Mouse (Mus musculus) neural tube, embryonic 11.5 days (tissue): Measurements from ENCODE around the gene Fkbp2. TPM values are rescaled to one million over a fixed set of nuclear protein-coding genes. Genes with fewer than 3 reads are reported as not detected.

Experiments used
- ATAC-seq: fragments of 200-750 bp; cut with Nextera tagmentation; 2 replicates; pipeline ENCODE4 v1.8.0; 2017; ENCODE audit warnings: moderate number of reproducible peaks, mild to moderate bottlenecking, moderate TSS enrichment, moderate library complexity; ENCODE audit not compliant: insufficient read depth, low FRiP score, low TSS enrichment
- DNase-seq: peaks from one replicate; pipeline ENCODE4 v3.0.0-alpha.2; 2015; ENCODE audit warnings: low spot score
- H3K27ac ChIP-seq: fragments of 300-500 bp; sonication (generic); 2 replicates; pipeline ENCODE4 v1.5.1; 2014; ENCODE audit warnings: low read depth, mild to moderate bottlenecking, low read length
- H3K27me3 ChIP-seq: fragments of 300-500 bp; sonication (generic); 2 replicates; pipeline ENCODE4 v1.6.1; 2014; ENCODE audit warnings: mild to moderate bottlenecking, low read length, mixed read lengths; ENCODE audit not compliant: control insufficient read depth, insufficient read depth
- H3K36me3 ChIP-seq: fragments of 300-500 bp; sonication (generic); 2 replicates; pipeline ENCODE4 v1.6.1; 2014; ENCODE audit warnings: mild to moderate bottlenecking, low read length, moderate library complexity, mixed read lengths; ENCODE audit not compliant: control insufficient read depth, insufficient read depth
- H3K4me1 ChIP-seq: fragments of 300-500 bp; sonication (generic); 2 replicates; pipeline ENCODE4 v1.6.1; 2014; ENCODE audit warnings: low read length, mixed read lengths; ENCODE audit not compliant: control insufficient read depth, insufficient read depth
- H3K4me2 ChIP-seq: fragments of 300-500 bp; sonication (generic); 2 replicates; pipeline ENCODE4 v1.6.1; 2014; ENCODE audit warnings: low read depth, mild to moderate bottlenecking, moderate library complexity
- H3K4me3 ChIP-seq: fragments of 300-500 bp; sonication (generic); 2 replicates; pipeline ENCODE4 v1.5.1; 2014; ENCODE audit warnings: low read depth, low read length
- H3K9ac ChIP-seq: fragments of 300-500 bp; sonication (generic); 2 replicates; pipeline ENCODE4 v1.6.1; 2014; ENCODE audit warnings: mild to moderate bottlenecking, low read length
- H3K9me3 ChIP-seq: fragments of 300-500 bp; sonication (generic); 2 replicates; pipeline ENCODE4 v1.6.1; 2016; ENCODE audit warnings: low read length; ENCODE audit not compliant: control insufficient read depth
- WGBS: fragments of 180-500 bp; shearing (Covaris S2); extraction: QIAGEN DNeasy Blood & Tissue Kit; methylation state at CpG from one replicate; pipeline ENCODE4 v1.1.7; 2014; 5-methylcytosine and 5-hydroxymethylcytosine counted together
- polyA plus RNA-seq: library from polyadenylated mRNA; unstranded; fragments of >200 nt; fragmentation: Nextera tagmentation; extraction: Ambion mirVana; gene quantifications from 2 replicates; pipeline ENCODE4 v1.2.1, GENCODE M21; 2014

Fkbp2 gene
- polyA plus RNA-seq, 1 experiment from 2014 or later, result 86.5 TPM

DNA sequence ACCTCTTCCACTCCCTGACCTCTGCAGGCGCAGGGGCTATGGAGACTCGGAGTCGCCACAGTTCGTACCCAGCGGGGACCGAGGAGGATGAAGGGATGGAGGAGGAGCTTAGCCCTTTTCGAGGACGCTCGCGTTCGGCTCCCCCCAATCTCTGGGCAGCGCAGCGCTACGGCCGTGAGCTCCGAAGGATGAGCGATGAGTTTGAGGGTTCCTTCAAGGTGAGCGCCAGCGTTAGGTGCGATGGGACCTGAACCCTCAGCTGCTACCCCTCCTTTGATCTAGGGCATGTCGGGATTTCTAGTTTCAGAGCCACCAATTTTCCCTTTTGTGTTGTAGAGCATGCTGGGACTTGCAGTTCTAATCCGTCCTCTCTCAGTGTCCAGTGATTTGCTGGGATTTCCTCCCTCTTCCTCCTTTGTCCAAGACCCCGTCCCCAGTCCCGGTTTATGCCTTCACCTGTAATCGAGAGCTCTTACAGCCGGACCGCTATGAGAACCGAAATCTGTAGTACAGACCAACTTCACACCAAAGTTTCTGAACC, 29.6 kb downstream of the Fkbp2 start:
- Histone ChIP-seq H3K9ac (peak overlapping the region; percentile 86), H3K27me3 (no peaks in the 10 kb centered on the region), H3K9me3 (no peaks in the 10 kb centered on the region), H3K4me1 (peaks cover 10% of the 10 kb centered on the region), H3K27ac (peak overlapping the region; percentile 97), H3K4me3 (peak overlapping the region; percentile 63), H3K36me3 (no peaks in the 10 kb centered on the region), H3K4me2 (peak overlapping the region; percentile 81)
- ATAC-seq, result peak; percentile 61
- WGBS, result 0% methylated on average over 28 of the region's 28 CpGs
- peak; percentile 72 for DNase-seq

DNA sequence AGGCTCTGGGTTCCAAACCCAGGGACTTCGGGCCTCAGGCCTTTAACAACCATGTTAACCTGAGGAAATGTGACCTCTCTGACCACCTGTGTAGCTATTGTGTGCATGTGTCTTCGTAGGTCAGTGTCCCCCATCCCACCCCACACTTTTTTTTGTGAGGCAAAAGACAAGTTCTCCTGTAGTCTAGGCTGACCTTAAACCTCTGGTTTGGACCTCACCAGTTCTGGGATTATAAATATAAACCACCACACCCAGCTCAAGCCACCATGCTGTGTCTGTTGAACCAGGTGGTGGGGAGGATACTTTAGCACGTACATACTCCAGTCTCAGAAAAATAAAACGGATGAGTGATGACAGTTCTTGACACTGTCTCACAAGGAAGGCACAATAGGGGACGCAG, 30.4 kb downstream of the Fkbp2 start:
- no peak for DNase-seq
- Histone ChIP-seq H3K27ac (peak overlapping the region; percentile 97; the same call in 1 of the 2 replicates), H3K27me3 (no peaks in the 10 kb centered on the region), H3K9me3 (no peaks in the 10 kb centered on the region), H3K4me3 (peak overlapping the region; percentile 63), H3K9ac (peak overlapping the region; percentile 86), H3K4me2 (peak overlapping the region; percentile 81), H3K36me3 (no peaks in the 10 kb centered on the region), H3K4me1 (peaks cover 10% of the 10 kb centered on the region)
- WGBS, result 54% methylated on average over 5 of the region's 5 CpGs
- no peak for ATAC-seq

DNA sequence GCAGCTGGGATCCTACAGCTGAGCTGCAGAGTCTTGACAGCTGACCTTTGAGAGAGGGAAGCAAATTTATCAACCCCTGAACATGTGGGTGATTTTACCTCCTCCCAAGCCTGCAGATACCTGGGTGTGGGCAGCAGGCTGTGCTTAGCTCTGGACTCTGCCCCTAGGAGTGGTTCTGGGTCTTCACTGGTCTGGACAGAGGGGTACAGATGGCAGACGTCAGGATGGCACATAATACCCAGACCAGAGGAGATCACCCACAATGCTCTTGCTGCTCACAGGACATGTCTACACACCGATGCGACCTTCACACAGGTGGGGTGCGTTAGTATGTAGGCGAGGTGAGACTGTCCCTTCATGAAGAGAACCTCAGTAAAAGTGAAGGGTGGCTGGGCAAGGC, 30.8 kb downstream of the Fkbp2 start:
- H3K36me3 ChIP-seq, result no peaks in the 10 kb centered on the region
- no peak overlapping the region for H3K9ac ChIP-seq
- H3K27me3 ChIP-seq, result no peaks in the 10 kb centered on the region
- DNase-seq, result no peak
- no peak overlapping the region for H3K4me3 ChIP-seq
- no peak overlapping the region for H3K4me2 ChIP-seq
- no peak overlapping the region for H3K27ac ChIP-seq
- WGBS, result 88% methylated on average over 5 of the region's 5 CpGs
- H3K4me1 ChIP-seq, result peaks cover 10% of the 10 kb centered on the region
- no peaks in the 10 kb centered on the region for H3K9me3 ChIP-seq
- no peak for ATAC-seq

DNA sequence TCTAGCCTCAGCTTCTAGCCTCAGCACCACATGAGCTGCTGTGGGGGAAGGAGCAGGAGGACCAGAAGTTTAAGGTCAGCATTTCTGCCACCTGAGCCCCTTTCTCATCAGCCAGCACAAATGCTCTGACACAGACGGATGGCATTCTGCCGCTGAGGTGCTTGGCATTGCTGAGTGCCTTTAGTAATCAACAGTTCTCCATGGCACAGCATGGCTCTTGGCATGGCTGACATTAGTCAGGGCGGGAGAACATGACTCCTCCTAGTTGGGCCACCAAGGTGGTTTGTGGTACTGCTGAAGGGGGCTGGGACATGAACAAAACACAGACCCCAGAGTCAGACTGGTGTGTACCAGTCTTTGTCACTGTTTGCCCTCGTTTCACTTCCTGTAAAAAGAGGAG, 32.1 kb downstream of the Fkbp2 start:
- Histone ChIP-seq H3K27me3 (no peaks in the 10 kb centered on the region), H3K4me2 (no peak overlapping the region), H3K4me1 (peaks cover 10% of the 10 kb centered on the region), H3K9me3 (no peaks in the 10 kb centered on the region), H3K36me3 (no peaks in the 10 kb centered on the region), H3K9ac (no peak overlapping the region), H3K27ac (no peak overlapping the region), H3K4me3 (no peak overlapping the region)
- ATAC-seq (no peak), DNase-seq (no peak)
- WGBS, result 78% methylated on average over 4 of the region's 4 CpGs

DNA sequence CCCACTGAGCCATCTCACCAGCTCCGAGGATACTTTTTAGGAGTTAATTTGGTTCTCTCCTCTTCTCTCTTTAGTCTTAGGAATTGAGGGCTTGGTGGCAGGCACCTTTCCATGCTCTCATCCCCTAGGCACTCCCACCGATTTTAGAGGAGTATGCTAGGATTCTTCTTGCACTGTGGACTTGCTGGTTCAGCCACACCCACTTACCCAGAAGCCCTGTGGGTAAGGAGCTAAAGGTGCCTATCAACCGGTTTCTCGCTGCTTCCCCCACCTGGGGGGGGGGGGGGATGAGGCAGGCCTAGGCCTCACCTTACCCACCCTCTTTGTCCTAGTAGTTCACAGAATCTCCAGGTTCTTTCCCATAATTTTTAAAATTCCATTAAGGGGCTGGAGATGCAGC, 32.6 kb downstream of the Fkbp2 start:
- Histone ChIP-seq H3K27me3 (no peaks in the 10 kb centered on the region), H3K36me3 (no peaks in the 10 kb centered on the region), H3K4me2 (no peak overlapping the region), H3K9me3 (no peaks in the 10 kb centered on the region), H3K4me3 (no peak overlapping the region), H3K9ac (no peak overlapping the region), H3K4me1 (peaks cover 11% of the 10 kb centered on the region), H3K27ac (no peak overlapping the region)
- 64% methylated on average over 4 of the region's 4 CpGs for WGBS
- ATAC-seq (no peak), DNase-seq (no peak)

DNA sequence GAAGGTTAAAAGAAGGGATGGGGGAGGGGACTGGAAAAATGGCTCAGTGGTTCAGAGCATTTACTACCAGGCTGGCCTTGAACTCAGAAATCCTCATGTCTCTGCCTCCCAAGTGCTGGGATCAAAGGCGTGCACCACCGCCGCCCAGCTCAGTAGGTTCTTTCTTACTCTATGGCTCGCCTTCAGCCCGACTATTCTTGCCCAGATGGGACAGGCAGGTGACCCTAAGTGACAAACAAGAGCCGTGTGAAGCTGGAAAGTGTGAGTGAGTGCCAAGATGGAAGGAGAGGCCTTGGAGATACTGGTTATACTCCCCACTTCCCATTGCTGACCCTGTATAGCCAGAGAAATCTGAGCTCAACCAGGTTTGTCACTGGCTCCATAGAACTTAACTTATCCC, 36.6 kb downstream of the Fkbp2 start:
- Histone ChIP-seq H3K9me3 (no peaks in the 10 kb centered on the region), H3K36me3 (no peaks in the 10 kb centered on the region), H3K27me3 (no peaks in the 10 kb centered on the region), H3K27ac (no peak overlapping the region), H3K4me1 (peaks cover 15% of the 10 kb centered on the region), H3K4me2 (no peak overlapping the region), H3K4me3 (no peak overlapping the region), H3K9ac (no peak overlapping the region)
- DNase-seq (no peak), ATAC-seq (no peak)
- WGBS, result 93% methylated on average over 6 of the region's 6 CpGs

DNA sequence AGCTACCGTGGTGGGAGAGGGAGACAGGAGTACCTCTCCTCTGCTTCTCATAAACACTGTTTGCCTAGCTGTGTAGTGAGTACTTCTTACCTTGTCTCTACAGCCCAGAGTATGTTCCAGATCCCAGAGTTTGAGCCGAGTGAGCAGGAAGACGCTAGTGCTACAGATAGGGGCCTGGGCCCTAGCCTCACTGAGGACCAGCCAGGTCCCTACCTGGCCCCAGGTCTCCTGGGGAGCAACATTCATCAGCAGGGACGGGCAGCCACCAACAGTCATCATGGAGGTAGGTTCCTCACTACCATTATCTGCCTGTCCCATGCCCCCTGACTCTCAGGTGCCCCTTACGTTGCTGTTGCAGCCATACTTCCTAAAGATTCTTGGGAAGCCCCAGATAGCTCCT, 37.5 kb downstream of the Fkbp2 start:
- WGBS, result 29% methylated on average over 5 of the region's 5 CpGs
- Histone ChIP-seq H3K4me2 (peak overlapping the region; percentile 100), H3K4me1 (peaks cover 15% of the 10 kb centered on the region), H3K27ac (0 out of 2 replicates have a peak overlapping the region, but pooled peaks have one; percentile 78), H3K27me3 (no peaks in the 10 kb centered on the region), H3K9me3 (no peaks in the 10 kb centered on the region), H3K36me3 (peaks cover 2% of the 10 kb centered on the region; the same call in 1 of the 2 replicates), H3K4me3 (peak overlapping the region; percentile 49), H3K9ac (peak overlapping the region; percentile 52)
- no peak for DNase-seq
- no peak for ATAC-seq

DNA sequence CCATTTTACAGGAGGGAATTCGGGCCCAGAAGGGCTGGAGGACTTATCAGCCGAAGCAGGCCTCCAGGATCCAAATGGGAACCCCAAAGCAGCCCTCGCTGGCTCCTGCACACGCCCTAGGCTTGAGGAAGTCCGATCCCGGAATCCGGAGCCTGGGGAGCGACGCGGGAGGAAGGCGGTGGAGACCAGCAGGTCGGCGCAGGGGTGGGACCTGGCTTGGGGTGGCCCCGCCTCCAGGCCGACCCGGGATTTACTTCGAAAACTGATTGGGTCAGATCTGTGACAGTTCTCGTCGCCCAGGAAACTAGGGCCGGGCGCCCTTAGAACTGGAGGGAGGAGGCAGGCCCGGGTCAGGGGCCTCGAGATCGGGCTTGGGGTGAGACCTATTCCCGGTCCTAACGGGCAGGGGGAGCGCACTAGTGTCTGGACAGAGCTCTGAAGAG, 38.0 kb downstream of the Fkbp2 start, which contains the start of gene Gpr137:
Gene Gpr137 (minus strand): TSS at position 232 of the 443 bp plus-strand sequence.
- Histone ChIP-seq H3K9me3 (no peaks in the 10 kb centered on the region), H3K9ac (peak within 1 kb of the TSS; percentile 52), H3K27me3 (no peaks in the 10 kb centered on the region), H3K4me3 (peak within 1 kb of the TSS; percentile 49), H3K4me2 (peak within 1 kb of the TSS; percentile 100), H3K4me1 (peaks cover 15% of the 10 kb centered on the region), H3K36me3 (peaks cover 2% of the 10 kb centered on the region; the same call in 1 of the 2 replicates), H3K27ac (peak within 1 kb of the TSS; percentile 78)
- DNase-seq (peak; percentile 90), ATAC-seq (peak; percentile 84)
- WGBS, result under 1% methylated on average over 27 of the region's 27 CpGs
